Mouse (Mus musculus): ENCODE results near the gene Sptan1. TPM values are rescaled to one million over a fixed set of nuclear protein-coding genes. Genes with fewer than 3 reads are reported as not detected.
A peak's percentile ranks its signal among the peaks of the same experiment; 100 is the strongest.

The Sptan1 gene
- polyA plus RNA-seq, 1 experiment from 2014 or later: 166 TPM

GRCm38 (mm10) chr2:30063791-30064190 lies 98.4 kb downstream of the Sptan1 start:
- H3K9me3 ChIP-seq: no peaks in the 10 kb centered on the region
- peaks cover 9% of the 10 kb centered on the region for H3K36me3 ChIP-seq
- ATAC-seq (ENCODE audit: low FRiP score, low read depth): no peak
- peak overlapping the region; percentile 60 for H3K4me3 ChIP-seq
- no peaks in the 10 kb centered on the region for H3K27me3 ChIP-seq
- no peak overlapping the region for H3K27ac ChIP-seq (replicated peaks)
- WGBS: 24% methylated on average over 3 of the region's 3 CpGs
- peaks cover 46% of the 10 kb centered on the region for H3K4me1 ChIP-seq
- H3K9ac ChIP-seq (replicated peaks): peak overlapping the region; percentile 54
- H3K4me2 ChIP-seq (replicated peaks): peak overlapping the region; percentile 87

- Histone ChIP-seq H3K4me3 (peak overlapping the region; percentile 60; the same call in 1 of the 2 replicates), H3K36me3 (peaks cover 14% of the 10 kb centered on the region), H3K9ac (replicated peaks) (no peak overlapping the region), H3K27me3 (no peaks in the 10 kb centered on the region), H3K27ac (replicated peaks) (no peak overlapping the region), H3K4me1 (peaks cover 46% of the 10 kb centered on the region), H3K4me2 (replicated peaks) (peak overlapping the region; percentile 87), H3K9me3 (no peaks in the 10 kb centered on the region)
- WGBS: 42% methylated on average over 3 of the region's 3 CpGs
- no peak for ATAC-seq (ENCODE audit: low FRiP score, low read depth)
Measured at GRCm38 (mm10) chr2:30064298-30064697, 98.9 kb downstream of the Sptan1 start.

- under 1% methylated on average over 70 of the region's 101 CpGs for WGBS
- H3K4me3 ChIP-seq: peak overlapping the region; percentile 100
- peaks cover 42% of the 10 kb centered on the region for H3K4me1 ChIP-seq
- no peaks in the 10 kb centered on the region for H3K9me3 ChIP-seq
- H3K36me3 ChIP-seq: peaks cover 29% of the 10 kb centered on the region
- peak; percentile 92 for ATAC-seq (ENCODE audit: low FRiP score, low read depth)
- H3K4me2 ChIP-seq (replicated peaks): peak overlapping the region; percentile 74
- peak overlapping the region; percentile 100 for H3K9ac ChIP-seq (replicated peaks)
- H3K27ac ChIP-seq (replicated peaks): peak overlapping the region; percentile 100
- no peaks in the 10 kb centered on the region for H3K27me3 ChIP-seq
Measured at GRCm38 (mm10) chr2:30066046-30066901, 100.9 kb downstream of the Sptan1 start.

- peaks cover 31% of the 10 kb centered on the region for H3K36me3 ChIP-seq
- WGBS: 1% methylated on average over 48 of the region's 69 CpGs
- peaks cover 37% of the 10 kb centered on the region for H3K4me1 ChIP-seq
- H3K27me3 ChIP-seq: no peaks in the 10 kb centered on the region
- peak overlapping the region; percentile 100 for H3K4me3 ChIP-seq
- H3K4me2 ChIP-seq (replicated peaks): peak overlapping the region; percentile 74
- peak overlapping the region; percentile 100 for H3K9ac ChIP-seq (replicated peaks)
- no peaks in the 10 kb centered on the region for H3K9me3 ChIP-seq
- peak; percentile 36 for ATAC-seq (ENCODE audit: low FRiP score, low read depth)
- peak overlapping the region; percentile 100 for H3K27ac ChIP-seq (replicated peaks)
Measured at GRCm38 (mm10) chr2:30067031-30067888, 101.9 kb downstream of the Sptan1 start.

GRCm38 (mm10) chr2:30067962-30068361 lies 102.6 kb downstream of the Sptan1 start:
- 33% methylated on average over 7 of the region's 7 CpGs for WGBS
- no peak overlapping the region; the same call in 1 of the 2 replicates for H3K27ac ChIP-seq (replicated peaks)

GRCm38 (mm10) chr2:30072875-30073274 lies 107.5 kb downstream of the Sptan1 start:
- H3K4me2 ChIP-seq (replicated peaks): no peak overlapping the region
- H3K9me3 ChIP-seq: no peaks in the 10 kb centered on the region
- H3K4me1 ChIP-seq: peaks cover 8% of the 10 kb centered on the region
- H3K36me3 ChIP-seq: peaks cover 47% of the 10 kb centered on the region
- 75% methylated on average over 7 of the region's 7 CpGs for WGBS
- no peak overlapping the region for H3K27ac ChIP-seq (replicated peaks)
- no peak for ATAC-seq (ENCODE audit: low FRiP score, low read depth)
- no peak overlapping the region for H3K9ac ChIP-seq (replicated peaks)
- no peaks in the 10 kb centered on the region for H3K27me3 ChIP-seq
- H3K4me3 ChIP-seq: no peak overlapping the region

More at GRCm38 (mm10) chr2:30067962-30068361, 102.6 kb downstream of the Sptan1 start:
- ATAC-seq (ENCODE audit: low FRiP score, low read depth): no peak
- Histone ChIP-seq H3K9me3 (no peaks in the 10 kb centered on the region), H3K9ac (replicated peaks) (peak overlapping the region; percentile 100), H3K4me2 (replicated peaks) (peak overlapping the region; percentile 74), H3K4me3 (peak overlapping the region; percentile 100), H3K36me3 (peaks cover 38% of the 10 kb centered on the region), H3K4me1 (peaks cover 34% of the 10 kb centered on the region), H3K27me3 (no peaks in the 10 kb centered on the region)

GRCm38 (mm10) chr2:30073285-30073684 lies 107.9 kb downstream of the Sptan1 start:
- H3K9ac ChIP-seq (replicated peaks): no peak overlapping the region
- H3K4me1 ChIP-seq: peaks cover 8% of the 10 kb centered on the region
- H3K27me3 ChIP-seq: no peaks in the 10 kb centered on the region
- no peak overlapping the region for H3K4me2 ChIP-seq (replicated peaks)
- no peak overlapping the region for H3K4me3 ChIP-seq
- H3K9me3 ChIP-seq: no peaks in the 10 kb centered on the region
- no peak for ATAC-seq (ENCODE audit: low FRiP score, low read depth)
- WGBS: 81% methylated on average over 3 of the region's 3 CpGs
- H3K27ac ChIP-seq (replicated peaks): no peak overlapping the region
- H3K36me3 ChIP-seq: peaks cover 43% of the 10 kb centered on the region

- H3K36me3 ChIP-seq: peaks cover 20% of the 10 kb centered on the region
- ATAC-seq (ENCODE audit: low FRiP score, low read depth): no peak
- WGBS: 94% methylated on average over 3 of the region's 3 CpGs
- no peak overlapping the region for H3K9ac ChIP-seq (replicated peaks)
- H3K27me3 ChIP-seq: no peaks in the 10 kb centered on the region
- H3K4me2 ChIP-seq (replicated peaks): no peak overlapping the region
- no peaks in the 10 kb centered on the region for H3K9me3 ChIP-seq
- H3K27ac ChIP-seq (replicated peaks): no peak overlapping the region
- no peak overlapping the region for H3K4me3 ChIP-seq
- H3K4me1 ChIP-seq: peaks cover 10% of the 10 kb centered on the region
Measured at GRCm38 (mm10) chr2:30075625-30076024, 110.3 kb downstream of the Sptan1 start.

GRCm38 (mm10) chr2:30076439-30076838 lies 111.1 kb downstream of the Sptan1 start:
- peaks cover 10% of the 10 kb centered on the region for H3K4me1 ChIP-seq
- H3K9ac ChIP-seq (replicated peaks): no peak overlapping the region
- peaks cover 18% of the 10 kb centered on the region for H3K36me3 ChIP-seq
- no peak overlapping the region for H3K4me3 ChIP-seq
- H3K4me2 ChIP-seq (replicated peaks): no peak overlapping the region
- H3K9me3 ChIP-seq: no peaks in the 10 kb centered on the region
- no peaks in the 10 kb centered on the region for H3K27me3 ChIP-seq
- no peak overlapping the region for H3K27ac ChIP-seq (replicated peaks)
- 92% methylated on average over 9 of the region's 9 CpGs for WGBS
- no peak for ATAC-seq (ENCODE audit: low FRiP score, low read depth)

- Histone ChIP-seq H3K4me1 (peaks cover 10% of the 10 kb centered on the region), H3K27ac (replicated peaks) (no peak overlapping the region), H3K4me2 (replicated peaks) (peak overlapping the region; percentile 84), H3K9me3 (no peaks in the 10 kb centered on the region), H3K9ac (replicated peaks) (0 out of 2 replicates have a peak overlapping the region, but pooled peaks have one; percentile 12), H3K36me3 (peaks cover 16% of the 10 kb centered on the region), H3K27me3 (no peaks in the 10 kb centered on the region), H3K4me3 (0 out of 2 replicates have a peak overlapping the region, but pooled peaks have one; percentile 48)
- ATAC-seq (ENCODE audit: low FRiP score, low read depth): peak; percentile 24; the same call in 1 of the 2 replicates
- WGBS: 72% methylated on average over 6 of the region's 6 CpGs
Measured at GRCm38 (mm10) chr2:30076959-30077358, 111.6 kb downstream of the Sptan1 start.

- H3K4me2 ChIP-seq (replicated peaks): peak within 1 kb of the TSS; percentile 84
- H3K9me3 ChIP-seq: no peaks in the 10 kb centered on the region
- H3K9ac ChIP-seq (replicated peaks): peak within 1 kb of the TSS; percentile 53; the same call in 1 of the 2 replicates
- peaks cover 12% of the 10 kb centered on the region for H3K36me3 ChIP-seq
- H3K4me3 ChIP-seq: peak within 1 kb of the TSS; percentile 48
- no peaks in the 10 kb centered on the region for H3K27me3 ChIP-seq
- under 1% methylated on average over 53 of the region's 53 CpGs for WGBS
- peaks cover 10% of the 10 kb centered on the region for H3K4me1 ChIP-seq
- peak; percentile 80 for ATAC-seq (ENCODE audit: low FRiP score, low read depth)
- H3K27ac ChIP-seq (replicated peaks): peak within 1 kb of the TSS; percentile 36
Measured at GRCm38 (mm10) chr2:30077502-30078348, 112.4 kb downstream of the Sptan1 start, which contains the start of gene Pkn3. Gene Pkn3, plus strand, starts transcription at chr2:30077684.

Data from midbrain, embryonic 12.5 days (tissue).